Mouse (Mus musculus): ENCODE measurements around the gene Nsd1. TPM values are rescaled to one million over a fixed set of nuclear protein-coding genes. Genes with fewer than 3 reads are reported as not detected.

The Nsd1 gene
- total RNA-seq (2021), result 100 to 1,000 TPM in 1 of 2 experiments, 10 to 100 TPM in 1; 99.2 to 130 TPM
- long read RNA-seq, experiment 1, transcript Nsd1-206 (6 exons, 1,001 nt), result major isoform, 7 of 38 reads
- long read RNA-seq, experiment 1, partial matches to known transcripts, result 9 of 38 reads
- long read RNA-seq, experiment 1, other reads (novel, unspliced or antisense), result 21 of 38 reads
- long read RNA-seq, experiment 2, partial matches to known transcripts, result 6 of 20 reads
- long read RNA-seq, experiment 2, other reads (novel, unspliced or antisense), result 12 of 20 reads

DNA sequence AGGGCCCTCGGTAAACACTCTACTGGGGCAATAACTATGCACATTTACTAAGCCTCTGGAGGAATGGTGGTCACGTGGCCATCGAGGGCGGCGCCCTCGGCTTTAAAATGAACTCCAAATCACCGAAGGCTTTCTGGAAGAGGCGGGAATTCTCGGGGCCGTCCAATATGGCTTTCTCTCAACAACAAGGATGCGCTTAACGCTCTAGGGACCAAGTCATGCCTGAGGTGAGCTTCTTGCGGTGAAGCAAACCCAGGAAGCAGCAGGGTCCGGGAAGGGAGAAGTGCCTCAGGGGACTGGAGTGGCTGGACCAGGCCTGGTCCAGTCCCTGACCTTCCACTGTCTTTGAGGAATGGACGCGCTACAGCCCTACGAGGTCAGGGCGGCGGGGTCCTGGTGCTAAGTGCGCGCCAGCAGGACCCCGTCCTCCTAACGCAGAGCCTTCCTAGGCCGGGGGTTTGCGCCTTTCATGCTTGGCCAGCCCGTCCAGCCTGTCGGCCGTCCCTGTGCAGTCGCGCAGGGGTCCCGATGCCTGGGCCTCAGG is at the start of gene Nsd1:
Gene Nsd1 (plus strand): TSS at position 134 of the 544 bp plus-strand sequence.
- peak; percentile 21 for DNase-seq

- DNase-seq, result no peak
These were observed 47.2 kb upstream of the Nsd1 start for GRCm38 (mm10) chr13:55162365-55162764.

- no peak for DNase-seq
These were observed 46.0 kb upstream of the Nsd1 start for GRCm38 (mm10) chr13:55163553-55163952.

GRCm38 (mm10) chr13:55165831-55166339 is 43.7 kb upstream of the Nsd1 start:
- no peak for DNase-seq

DNA sequence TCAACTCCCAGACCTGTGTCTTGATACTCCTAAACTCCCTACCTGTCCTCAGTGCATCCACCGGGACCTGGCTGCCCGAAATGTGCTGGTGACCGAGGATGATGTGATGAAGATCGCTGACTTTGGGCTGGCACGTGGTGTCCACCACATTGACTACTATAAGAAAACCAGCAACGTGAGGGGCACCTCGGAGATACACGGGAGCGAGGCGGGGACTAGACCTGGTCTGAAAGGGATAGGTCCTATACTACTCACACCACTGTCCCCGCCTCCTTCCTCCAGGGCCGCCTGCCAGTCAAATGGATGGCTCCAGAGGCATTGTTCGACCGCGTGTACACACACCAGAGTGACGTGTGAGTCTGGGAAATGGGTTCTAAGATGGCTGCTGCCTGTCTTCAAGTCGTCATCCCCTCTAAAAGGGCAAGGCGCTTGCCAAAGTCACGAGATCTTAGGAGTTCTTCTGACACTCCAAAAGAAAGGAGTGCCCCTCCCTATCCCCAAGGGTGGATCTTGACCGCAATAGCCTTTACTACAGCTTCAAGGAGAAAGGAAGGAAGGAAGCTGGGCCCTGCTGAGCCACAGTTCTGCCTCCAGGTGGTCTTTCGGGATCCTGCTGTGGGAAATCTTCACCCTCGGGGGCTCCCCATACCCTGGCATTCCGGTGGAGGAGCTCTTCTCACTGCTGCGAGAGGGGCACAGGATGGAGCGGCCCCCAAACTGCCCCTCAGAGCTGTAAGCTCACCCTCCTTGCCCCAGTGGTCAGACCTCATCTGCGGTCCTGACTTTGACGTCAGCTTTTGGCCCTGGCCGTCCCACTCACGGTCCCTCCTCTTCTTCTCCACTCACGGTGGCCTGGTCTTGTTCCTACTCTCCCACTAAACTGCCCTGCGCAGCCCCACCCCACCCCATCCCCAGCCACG is 42.5 kb upstream of the Nsd1 start:
- no peak for DNase-seq

DNA sequence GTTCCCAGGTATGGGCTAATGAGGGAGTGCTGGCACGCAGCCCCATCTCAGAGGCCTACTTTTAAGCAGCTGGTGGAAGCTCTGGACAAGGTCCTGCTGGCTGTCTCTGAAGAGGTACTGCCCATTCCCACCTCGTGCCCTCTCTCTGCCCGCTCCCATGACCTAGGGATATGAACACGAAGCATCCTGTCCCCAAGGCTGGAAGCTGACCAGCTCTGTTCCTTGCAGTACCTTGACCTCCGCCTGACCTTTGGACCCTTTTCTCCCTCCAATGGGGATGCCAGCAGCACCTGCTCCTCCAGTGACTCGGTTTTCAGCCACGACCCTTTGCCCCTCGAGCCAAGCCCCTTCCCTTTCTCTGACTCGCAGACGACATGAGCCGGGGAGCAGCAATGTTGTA is 41.8 kb upstream of the Nsd1 start:
- DNase-seq, result no peak

DNA sequence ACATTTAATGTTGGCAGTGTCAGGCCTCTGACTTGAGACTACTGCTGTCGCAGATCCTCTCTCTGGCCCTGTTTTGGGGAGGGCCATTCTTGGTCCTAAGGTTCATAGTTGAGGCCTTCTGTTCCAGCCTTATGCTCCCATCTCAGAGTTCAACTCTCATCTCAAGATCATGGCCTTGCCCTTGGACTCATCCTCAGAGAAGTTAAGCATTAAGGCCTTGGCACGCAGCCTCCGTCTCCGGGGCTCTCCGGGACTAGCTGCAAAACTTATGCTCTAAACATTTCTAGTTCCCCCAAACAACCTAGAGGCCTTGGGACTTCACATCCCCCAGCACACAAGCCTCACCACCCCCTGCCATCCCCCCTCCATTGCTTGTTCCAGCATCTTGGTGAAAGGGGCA is 41.3 kb upstream of the Nsd1 start:
- no peak for DNase-seq

DNA sequence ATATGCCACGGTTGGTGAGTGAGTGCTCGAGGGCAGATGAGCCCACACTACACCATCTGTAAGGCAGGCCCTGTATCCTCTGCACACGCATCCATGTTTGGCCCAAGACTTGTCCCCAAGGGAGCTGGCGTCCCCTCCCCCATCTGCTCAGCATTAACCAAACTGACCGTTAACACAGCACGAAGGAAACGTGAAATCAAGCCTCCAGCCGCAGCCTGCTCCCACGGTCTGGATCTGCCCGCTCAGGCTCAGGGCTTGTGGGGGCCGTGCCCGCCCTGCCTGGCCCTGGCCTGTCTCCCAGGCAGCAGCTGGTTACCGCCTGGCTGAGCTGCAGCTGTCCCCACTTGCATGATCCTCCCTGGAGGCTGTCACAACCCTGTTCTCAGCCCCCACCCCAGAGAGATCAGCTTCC is 40.6 kb upstream of the Nsd1 start:
- DNase-seq, result no peak

DNA sequence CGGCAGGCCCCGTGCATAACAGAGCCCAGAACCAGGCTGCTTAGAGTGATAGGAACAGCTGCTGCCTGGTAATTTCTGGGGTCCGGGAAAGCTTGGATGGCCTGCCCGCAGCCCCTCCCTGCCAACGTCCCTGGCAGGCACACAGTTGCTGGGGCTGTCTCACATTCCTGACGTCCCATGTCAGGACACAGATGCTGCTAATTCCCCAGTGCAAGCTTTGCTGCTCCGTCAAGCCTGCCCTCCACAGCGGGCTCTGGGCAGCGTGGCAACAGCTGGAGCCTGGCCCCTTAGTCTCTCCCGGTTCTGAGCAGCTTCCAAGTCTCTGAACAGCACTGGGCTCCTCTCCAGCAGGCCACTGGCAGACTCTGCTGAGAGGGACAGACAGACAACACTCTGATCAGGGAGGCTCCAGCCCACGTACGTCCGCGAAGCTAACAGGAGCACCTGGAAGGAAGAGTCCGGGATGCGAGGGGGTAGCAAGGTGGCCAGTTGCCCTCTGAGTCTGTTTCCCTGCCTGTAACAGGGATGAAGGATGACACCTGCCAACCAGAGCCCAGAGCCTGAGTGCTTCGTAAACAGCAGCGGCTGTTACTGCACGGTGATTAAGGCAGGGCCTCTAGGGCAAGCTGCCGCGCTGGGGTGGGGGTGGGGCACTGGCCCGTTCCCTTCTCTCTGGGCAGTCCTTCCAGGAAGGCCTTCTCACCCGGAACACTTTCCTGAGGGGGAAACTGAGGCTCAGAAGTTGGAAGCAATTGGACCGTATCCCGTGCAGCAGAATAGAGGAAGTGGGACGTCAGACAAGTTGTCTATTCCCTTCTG is 37.9 kb upstream of the Nsd1 start:
- DNase-seq, result peak; percentile 80

- DNase-seq, result no peak
These were observed 37.2 kb upstream of the Nsd1 start for GRCm38 (mm10) chr13:55172336-55172770.

GRCm38 (mm10) chr13:55174347-55174746 is 35.2 kb upstream of the Nsd1 start:
- no peak for DNase-seq

DNA sequence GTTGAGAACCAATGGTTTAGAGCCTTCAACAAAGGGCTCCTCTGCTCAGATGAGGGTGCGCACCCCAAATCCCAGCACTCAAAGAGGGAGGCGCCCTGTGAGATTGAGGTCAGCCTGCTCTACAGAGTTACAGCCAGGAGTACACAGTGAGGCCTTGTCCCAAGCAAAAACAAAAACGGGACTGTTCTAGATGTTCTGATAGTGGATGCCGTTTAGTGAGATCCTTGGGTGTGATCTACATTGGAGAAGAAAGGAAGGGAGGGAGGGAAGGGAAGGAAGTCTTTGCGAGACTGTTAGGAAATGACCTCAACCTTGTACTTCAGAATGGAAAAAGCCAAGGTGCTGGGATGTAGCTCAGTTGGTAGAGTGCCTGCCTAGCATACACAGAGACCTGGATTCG is 33.3 kb upstream of the Nsd1 start:
- DNase-seq, result no peak

GRCm38 (mm10) chr13:55177903-55178496 is 31.6 kb upstream of the Nsd1 start:
- DNase-seq, result peak; percentile 53

DNA sequence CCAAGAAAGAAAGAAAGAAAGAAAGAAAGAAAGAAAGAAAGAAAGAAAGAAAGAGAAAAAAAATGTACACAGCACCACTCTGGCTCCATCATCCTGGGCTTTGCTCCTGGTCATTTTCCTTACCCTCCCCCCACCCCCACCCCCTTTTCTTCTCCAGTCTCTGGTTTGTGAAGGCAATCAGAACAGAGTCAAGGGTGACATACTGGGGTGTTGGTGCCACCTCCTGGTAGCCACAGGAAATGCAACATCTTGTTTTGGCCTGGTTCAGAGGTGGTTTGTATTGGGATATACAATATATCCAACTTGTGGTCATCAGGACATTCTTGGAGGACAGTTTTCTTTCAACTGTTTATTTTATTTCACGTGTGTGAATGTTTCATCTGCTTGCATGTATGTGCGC is 31.0 kb upstream of the Nsd1 start:
- DNase-seq, result peak; percentile 85

GRCm38 (mm10) chr13:55179591-55179990 is 30.0 kb upstream of the Nsd1 start:
- peak; percentile 56 for DNase-seq

DNA sequence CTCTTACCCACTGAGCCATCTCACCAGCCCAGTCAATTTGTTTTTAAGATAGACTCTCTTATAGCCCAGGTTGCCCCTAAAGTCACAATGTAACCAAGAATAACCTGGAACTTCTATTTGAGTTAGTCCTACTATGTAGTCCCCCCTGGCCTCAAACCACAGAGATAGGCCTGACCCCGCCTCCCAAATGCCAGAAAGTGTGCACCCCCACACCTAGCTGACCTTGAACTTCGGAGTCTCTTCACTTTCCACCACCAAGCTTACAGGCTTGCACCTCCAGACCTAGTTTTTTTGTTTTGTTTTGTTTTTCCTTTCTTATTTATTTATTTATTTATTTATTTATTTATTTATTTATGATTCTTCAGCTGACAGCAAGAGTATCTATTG is 27.8 kb upstream of the Nsd1 start:
- DNase-seq, result peak; percentile 16

GRCm38 (mm10) chr13:55182173-55182894 is 27.2 kb upstream of the Nsd1 start:
- peak; percentile 81 for DNase-seq

GRCm38 (mm10) chr13:55183382-55183781 is 26.2 kb upstream of the Nsd1 start:
- DNase-seq, result peak; percentile 61

DNA sequence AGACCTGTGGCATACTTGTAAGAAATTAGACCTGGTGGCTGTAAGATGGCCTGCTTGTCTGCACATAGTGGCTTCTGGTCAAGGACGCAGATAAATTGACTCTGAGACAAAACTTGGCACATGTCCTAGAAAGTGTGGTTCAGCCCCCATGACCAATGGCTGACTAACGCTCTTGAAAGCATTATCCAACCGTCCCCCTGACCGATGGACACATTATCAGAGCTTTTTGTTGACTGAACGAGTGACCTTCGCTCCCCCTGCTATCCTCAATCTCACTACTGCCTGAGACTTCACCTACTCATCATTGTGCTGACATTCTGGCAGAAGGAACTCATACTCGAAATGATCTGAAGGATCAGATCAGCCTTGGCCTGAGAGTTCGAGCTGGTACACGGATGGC is 22.5 kb upstream of the Nsd1 start:
- DNase-seq, result peak; percentile 48

DNA sequence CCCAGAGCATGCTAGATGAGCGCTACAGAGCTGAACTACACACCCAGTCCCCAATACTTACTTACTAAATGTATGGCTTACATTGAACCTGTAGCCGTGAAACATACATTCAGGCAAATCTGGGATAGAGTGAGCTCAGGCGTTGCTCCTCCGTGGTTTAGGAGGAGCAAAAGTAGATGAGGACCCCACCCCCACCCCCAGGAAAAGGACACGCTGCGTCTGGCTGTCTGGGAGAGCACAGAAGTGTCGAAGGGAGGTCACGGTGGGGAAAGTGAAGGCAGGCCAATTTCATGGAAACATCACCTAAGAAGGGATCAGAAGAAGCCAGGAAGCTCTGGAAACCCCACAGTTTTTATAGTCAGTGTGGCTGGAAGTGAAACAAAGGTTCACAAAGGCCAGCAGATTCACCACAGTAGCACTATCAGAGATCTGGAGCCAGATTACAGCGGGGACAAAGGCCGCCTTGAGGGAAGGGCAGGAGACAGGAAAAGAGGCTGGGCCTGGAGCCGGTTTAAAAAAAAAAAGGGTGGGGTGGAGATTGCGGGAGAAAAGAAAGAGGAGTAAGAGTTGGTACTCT is 20.0 kb upstream of the Nsd1 start:
- DNase-seq, result no peak

Data from adrenal gland, postnatal 10 days (tissue).